ENCODE assay signal across 33 mouse cellular contexts in genomic region chr2:163891271-163891670, GRCm38 (mm10). TPM values are rescaled to one million over a fixed set of nuclear protein-coding genes. Genes with fewer than 3 reads are reported as not detected.
DNase-seq lines count a peak whose midpoint lies in the region; ATAC-seq and TF ChIP-seq lines count a peak whose summit lies in the region.
"Had no signal": no experiment of that assay in that cellular context is flagged by ENCODE, and none has a peak within 500 bp of the region (broad histone marks: within the 10 kb centered on the region; RNA-seq: fewer than 3 reads in every experiment).

No protein-coding gene starts in this region.

- 91% methylated on average over 11 of the region's 11 CpGs for WGBS in forebrain, embryonic 15.5 days
- WGBS in forebrain, embryonic 10.5 days, result 91% methylated on average over 11 of the region's 11 CpGs

- no peaks in the 10 kb centered on the region for H3K36me3 ChIP-seq in forebrain, embryonic 15.5 days
- H3K36me3 ChIP-seq in forebrain, embryonic 10.5 days (replicated peaks), result no peaks in the 10 kb centered on the region
- H3K36me3 ChIP-seq: embryonic facial prominence, embryonic 13.5 days; heart, embryonic 12.5 days; limb, embryonic 12.5 days had no signal

- intact Hi-C loops in left cerebral cortex, adult 2 months (cut with DNase I), result no loop called here

- H3K4me3 ChIP-seq in forebrain, embryonic 15.5 days, result no peak overlapping the region
- H3K4me3 ChIP-seq in forebrain, embryonic 10.5 days, result no peak overlapping the region
- H3K4me3 ChIP-seq in left cerebral cortex, adult 2 months, result no peak overlapping the region
- H3K4me3 ChIP-seq: embryonic facial prominence, embryonic 13.5 days; erythroblast, embryonic 14.5 days; heart, embryonic 12.5 days; layer of hippocampus, adult 2 months; limb, embryonic 12.5 days; myocyte had no signal

- H3K27ac ChIP-seq in forebrain, embryonic 15.5 days (replicated peaks), result 0 out of 2 replicates have a peak overlapping the region, but pooled peaks have one; percentile 27
- no peak overlapping the region for H3K27ac ChIP-seq in forebrain, embryonic 10.5 days
- peak overlapping the region; percentile 47 for H3K27ac ChIP-seq in left cerebral cortex, adult 2 months
- H3K27ac ChIP-seq: embryonic facial prominence, embryonic 13.5 days; layer of hippocampus, adult 2 months; limb, embryonic 12.5 days; macrophage had no signal

- no peak for ATAC-seq in forebrain, embryonic 15.5 days (replicated peaks)
- ATAC-seq: activated CD4-positive, CD25-positive, alpha-beta regulatory T cell, adult 4 months; intestine, postnatal 0 days; liver, postnatal 0 days; lung, postnatal 0 days had no signal

- no peak overlapping the region for H3K4me2 ChIP-seq in forebrain, embryonic 15.5 days (replicated peaks)
- H3K4me2 ChIP-seq: embryonic facial prominence, embryonic 13.5 days; heart, embryonic 12.5 days; limb, embryonic 12.5 days; liver, embryonic 11.5 days had no signal

- no peaks in the 10 kb centered on the region for H3K27me3 ChIP-seq in forebrain, embryonic 15.5 days
- H3K27me3 ChIP-seq in forebrain, embryonic 10.5 days (ENCODE audit: poor library complexity, severe bottlenecking), result no peaks in the 10 kb centered on the region
- H3K27me3 ChIP-seq: embryonic facial prominence, embryonic 13.5 days had no signal

- H3K4me1 ChIP-seq in forebrain, embryonic 15.5 days, result 0 out of 2 replicates have a peak, but pooled peaks cover 7% of the 10 kb centered on the region
- H3K4me1 ChIP-seq in forebrain, embryonic 10.5 days, result peaks cover 11% of the 10 kb centered on the region
- H3K4me1 ChIP-seq: embryonic facial prominence, embryonic 13.5 days; heart, embryonic 12.5 days; limb, embryonic 12.5 days had no signal

- no peak for TF ChIP-seq CTCF in left cerebral cortex, adult 2 months (IDR thresholded peaks at IDR 0.05)

- H3K9ac ChIP-seq in forebrain, embryonic 15.5 days (replicated peaks), result no peak overlapping the region
- H3K9ac ChIP-seq: embryonic facial prominence, embryonic 13.5 days; heart, embryonic 12.5 days; limb, embryonic 12.5 days; liver, postnatal 0 days had no signal

- H3K9me3 ChIP-seq in forebrain, embryonic 15.5 days, result no peaks in the 10 kb centered on the region
- H3K9me3 ChIP-seq in forebrain, embryonic 10.5 days, result no peaks in the 10 kb centered on the region
- H3K9me3 ChIP-seq: embryonic facial prominence, embryonic 13.5 days; heart, embryonic 12.5 days; limb, embryonic 12.5 days had no signal

- no peak for DNase-seq in forebrain, embryonic 10.5 days (ENCODE audit: extremely low spot score, low spot score)
- peak in 1 of 2 experiments; percentile 37 for DNase-seq in left cerebral cortex, adult 2 months (ENCODE audit: extremely low spot score in 1 of 2, low spot score in 2 of 2)
- no peak for DNase-seq in left cerebral cortex, adult 9 months (ENCODE audit: low spot score in 2 of 2)
- peak; percentile 35 for DNase-seq in A20 (ENCODE audit: low read depth, low spot score)
- DNase-seq in brain, adult 2 months (ENCODE audit: low read depth, low spot score), result peak; percentile 72
- no peak for DNase-seq in yolk sac, embryonic 10.5 days (ENCODE audit: low spot score)
- DNase-seq: adrenal gland, postnatal 10 days; B cell, adult 2 months; cerebellum, adult 2 months; cerebellum, postnatal 25 days; gastrocnemius, postnatal 10 days; heart, adult 18-20 months; heart, postnatal 10 days; kidney, postnatal 25 days; liver, postnatal 0 days; thymus, postnatal 14 days had no signal

RNA-seq across cellular contexts. Expression of gene Rims4, which starts 27.2 kb away (rescaled TPM):
- 7.3 and 7.7 TPM in 2 replicates for polyA plus RNA-seq in forebrain, embryonic 15.5 days (2015; fragmentation: Nextera tagmentation; extraction: Ambion mirVana)
- 1.1 TPM in 2 replicates for polyA plus RNA-seq in forebrain, embryonic 10.5 days (2016; fragmentation: Nextera tagmentation; extraction: Ambion mirVana)
- total RNA-seq in left cerebral cortex, adult 2 months (2021), result 10 to 100 TPM; 85.4 to 89.5 TPM
- polyA plus RNA-seq: activated CD4-positive, CD25-positive, alpha-beta regulatory T cell, adult 4 months; erythroblast, embryonic 14.5 days; macrophage; myocyte had no signal

RNA-seq across cellular contexts. Expression of gene Kcnk15, which starts 37.8 kb away (rescaled TPM):
- not detected in 2 replicates for polyA plus RNA-seq in forebrain, embryonic 15.5 days (2015; fragmentation: Nextera tagmentation; extraction: Ambion mirVana)
- not detected in 2 replicates for polyA plus RNA-seq in forebrain, embryonic 10.5 days (2016; fragmentation: Nextera tagmentation; extraction: Ambion mirVana)
- under 1 TPM in 1 of 2 experiments, not detected in 1; 0.28 TPM for total RNA-seq in left cerebral cortex, adult 2 months (2021)
- total RNA-seq: adrenal gland, postnatal 10 days; gastrocnemius, postnatal 10 days; heart, adult 18-20 months; heart, postnatal 10 days; layer of hippocampus, adult 2 months; layer of hippocampus, postnatal 25 days; left cerebral cortex, postnatal 14 days had no signal
- polyA plus RNA-seq: activated CD4-positive, CD25-positive, alpha-beta regulatory T cell, adult 4 months; embryonic facial prominence, embryonic 13.5 days; erythroblast, embryonic 14.5 days; heart, embryonic 12.5 days; intestine, postnatal 0 days; kidney, embryonic 14.5 days; limb, embryonic 12.5 days; liver, embryonic 11.5 days; liver, postnatal 0 days; lung, postnatal 0 days; macrophage; myocyte; spleen, adult 2 months; testis, adult 2 months had no signal

Comparison
In these comparisons a context has a peak if more than half of its experiments do, and no peak if none do; other contexts are left out.
1. DNase-seq: peak in A20 (single experiment) and brain, adult 2 months (single experiment); none in forebrain, embryonic 10.5 days (single experiment), left cerebral cortex, adult 9 months (0 of 2) and yolk sac, embryonic 10.5 days (single experiment).